Comparison of ENCODE assay signal across 7 mouse cellular contexts in genomic region chr11:75173095-75173798, GRCm38 (mm10). TPM values are rescaled to one million over a fixed set of nuclear protein-coding genes. Genes with fewer than 3 reads are reported as not detected.
DNase-seq lines count a peak whose midpoint lies in the region; ATAC-seq lines count a peak whose summit lies in the region.

No protein-coding gene starts in this region.

- H3K4me1 ChIP-seq in intestine, embryonic 16.5 days (ENCODE audit: control insufficient read depth, insufficient read depth, low read length): peaks cover 48% of the 10 kb centered on the region
- H3K4me1 ChIP-seq in midbrain, embryonic 10.5 days: peaks cover 71% of the 10 kb centered on the region

- no peak overlapping the region for H3K27ac ChIP-seq in intestine, embryonic 16.5 days (ENCODE audit: low read length)
- peak overlapping the region; percentile 78 for H3K27ac ChIP-seq in midbrain, embryonic 10.5 days (replicated peaks)

- peak overlapping the region; percentile 96 for H3K4me2 ChIP-seq in intestine, embryonic 16.5 days (ENCODE audit: low read depth, low read length)

- H3K27me3 ChIP-seq in intestine, embryonic 16.5 days (replicated peaks; ENCODE audit: control insufficient read depth, insufficient read depth, low read length): peaks cover 39% of the 10 kb centered on the region
- H3K27me3 ChIP-seq in midbrain, embryonic 10.5 days (ENCODE audit: low read depth, poor library complexity, severe bottlenecking): peaks cover 76% of the 10 kb centered on the region

- WGBS in intestine, embryonic 16.5 days: under 1% methylated on average over 65 of the region's 71 CpGs
- under 1% methylated on average over 71 of the region's 71 CpGs for WGBS in midbrain, embryonic 10.5 days

- H3K9me3 ChIP-seq in intestine, embryonic 16.5 days (ENCODE audit: control insufficient read depth, low read length): no peaks in the 10 kb centered on the region
- H3K9me3 ChIP-seq in midbrain, embryonic 10.5 days (replicated peaks): no peaks in the 10 kb centered on the region

- H3K36me3 ChIP-seq in intestine, embryonic 16.5 days (ENCODE audit: control insufficient read depth, insufficient read depth, low read length): no peaks in the 10 kb centered on the region
- H3K36me3 ChIP-seq in midbrain, embryonic 10.5 days: peaks cover 18% of the 10 kb centered on the region

- peak; percentile 45 for ATAC-seq in common myeloid progenitor, adult 5-6 weeks (replicated peaks; ENCODE audit: low read depth, poor library complexity, severe bottlenecking)
- peak; percentile 60 for ATAC-seq in intestine, embryonic 16.5 days

- DNase-seq in adipocyte (ENCODE audit: low spot score): peak; percentile 47
- DNase-seq in gastrocnemius, postnatal 14 days: peak; percentile 77
- peak; percentile 94 to 96 for DNase-seq in left cerebral cortex, postnatal 36 days (ENCODE audit: low spot score in 2 of 2)
- peak; percentile 87 for DNase-seq in midbrain, embryonic 10.5 days (ENCODE audit: low spot score)
- DNase-seq in right cerebral cortex, postnatal 4 days: peak; percentile 97

- intact Hi-C loops in gastrocnemius, postnatal 14 days (cut with DNase I; ENCODE audit: low total_unique reads): no loop called here
- intact Hi-C loops in left cerebral cortex, postnatal 36 days (cut with DNase I): loop anchor here (10.0 kb wide), 1 partner anchor 338 kb away; the partner anchor contains the start of gene Mnt

- H3K4me3 ChIP-seq in intestine, embryonic 16.5 days (ENCODE audit: low read length): peak overlapping the region; percentile 67
- H3K4me3 ChIP-seq in midbrain, embryonic 10.5 days: peak overlapping the region; percentile 79

- H3K9ac ChIP-seq in intestine, embryonic 16.5 days (ENCODE audit: low read depth, low read length): peak overlapping the region; percentile 56; the same call in 1 of the 2 replicates

RNA-seq across cellular contexts. Expression of gene Hic1, which starts 3.9 kb away (rescaled TPM):
- total RNA-seq in common myeloid progenitor, adult 5-6 weeks (2017): 1.1 TPM in 1 of 2 replicates, not detected in the other
- total RNA-seq in gastrocnemius, postnatal 14 days (2021): 10 to 100 TPM; 12.3 to 18.9 TPM
- 7.1 and 8.6 TPM in 2 replicates for polyA plus RNA-seq in intestine, embryonic 16.5 days (2015; fragmentation: Nextera tagmentation; extraction: Ambion mirVana)
- 1 to 10 TPM; 2.7 to 3.3 TPM for total RNA-seq in left cerebral cortex, postnatal 36 days (2021)
- 0.32 and 0.57 TPM in 2 replicates for polyA plus RNA-seq in midbrain, embryonic 10.5 days (2016; fragmentation: Nextera tagmentation; extraction: Ambion mirVana)

RNA-seq across cellular contexts. Expression of gene Ovca2, which starts 5.4 kb away (rescaled TPM):
- total RNA-seq in common myeloid progenitor, adult 5-6 weeks (2017): 18.5 and 20.9 TPM in 2 replicates
- total RNA-seq in gastrocnemius, postnatal 14 days (2021): 1 to 10 TPM; 3.6 to 4.1 TPM
- 18.7 and 23.9 TPM in 2 replicates for polyA plus RNA-seq in intestine, embryonic 16.5 days (2015; fragmentation: Nextera tagmentation; extraction: Ambion mirVana)
- 10 to 100 TPM; 11.0 to 13.3 TPM for total RNA-seq in left cerebral cortex, postnatal 36 days (2021)
- polyA plus RNA-seq in midbrain, embryonic 10.5 days (2016; fragmentation: Nextera tagmentation; extraction: Ambion mirVana): 33.5 and 37.6 TPM in 2 replicates

RNA-seq across cellular contexts. Expression of gene Dph1, which starts 17.8 kb away (rescaled TPM):
- 7.1 and 10.5 TPM in 2 replicates for total RNA-seq in common myeloid progenitor, adult 5-6 weeks (2017)
- total RNA-seq in gastrocnemius, postnatal 14 days (2021): 1 to 10 TPM; 6.6 to 6.9 TPM
- 20.3 and 22.7 TPM in 2 replicates for polyA plus RNA-seq in intestine, embryonic 16.5 days (2015; fragmentation: Nextera tagmentation; extraction: Ambion mirVana)
- total RNA-seq in left cerebral cortex, postnatal 36 days (2021): 10 to 100 TPM; 25.3 to 25.6 TPM
- 25.4 and 27.3 TPM in 2 replicates for polyA plus RNA-seq in midbrain, embryonic 10.5 days (2016; fragmentation: Nextera tagmentation; extraction: Ambion mirVana)

RNA-seq across cellular contexts. Expression of gene Rtn4rl1, which starts 20.3 kb away (rescaled TPM):
- 0.24 and 1.6 TPM in 2 replicates for total RNA-seq in common myeloid progenitor, adult 5-6 weeks (2017)
- 1 to 10 TPM; 2.1 to 3.0 TPM for total RNA-seq in gastrocnemius, postnatal 14 days (2021)
- 1.5 and 1.6 TPM in 2 replicates for polyA plus RNA-seq in intestine, embryonic 16.5 days (2015; fragmentation: Nextera tagmentation; extraction: Ambion mirVana)
- total RNA-seq in left cerebral cortex, postnatal 36 days (2021): 10 to 100 TPM; 83.5 to 88.3 TPM
- 2.3 and 3.0 TPM in 2 replicates for polyA plus RNA-seq in midbrain, embryonic 10.5 days (2016; fragmentation: Nextera tagmentation; extraction: Ambion mirVana)

Comparison
In these comparisons a context has a peak if more than half of its experiments do, and no peak if none do; other contexts are left out.
1. DNase-seq: peak in every context shown above with its lines; median percentile 97 in right cerebral cortex, postnatal 4 days; 95 in left cerebral cortex, postnatal 36 days; 87 in midbrain, embryonic 10.5 days; 77 in gastrocnemius, postnatal 14 days; 47 in adipocyte.